Mouse (Mus musculus) midbrain, postnatal 0 days (tissue): ENCODE measurements around the gene Gm47985. TPM values are rescaled to one million over a fixed set of nuclear protein-coding genes. Genes with fewer than 3 reads are reported as not detected.

ENCODE experiments used
- ATAC-seq: fragments of 200-750 bp; cut with Nextera tagmentation; 2 replicates; pipeline ENCODE4 v1.8.0; 2017; ENCODE audit warnings: moderate number of reproducible peaks, mild to moderate bottlenecking, moderate TSS enrichment, moderate library complexity; ENCODE audit not compliant: low FRiP score
- DNase-seq: peaks from one replicate; pipeline ENCODE4 v3.0.0-alpha.2; 2015; ENCODE audit warnings: low spot score
- H3K27ac ChIP-seq: fragments of 300-500 bp; sonication (generic); 2 replicates; pipeline ENCODE4 v1.5.1; 2014; ENCODE audit warnings: low read depth, mild to moderate bottlenecking, low read length, mixed read lengths
- H3K27me3 ChIP-seq: fragments of 300-500 bp; sonication (generic); 2 replicates; pipeline ENCODE4 v1.6.1; 2014; ENCODE audit warnings: low read length, control low read depth, mixed read lengths; ENCODE audit not compliant: insufficient read depth
- H3K36me3 ChIP-seq: fragments of 300-500 bp; sonication (generic); 2 replicates; pipeline ENCODE4 v1.6.1; 2014; ENCODE audit warnings: low read length, control low read depth, mixed read lengths; ENCODE audit not compliant: insufficient read depth
- H3K4me1 ChIP-seq: fragments of 300-500 bp; sonication (generic); 2 replicates; pipeline ENCODE4 v1.6.1; 2014; ENCODE audit warnings: mild to moderate bottlenecking, control low read depth, antibody characterized with exemption, low read length, mixed read lengths; ENCODE audit not compliant: insufficient read depth
- H3K4me2 ChIP-seq: fragments of 300-500 bp; sonication (generic); 2 replicates; pipeline ENCODE4 v1.6.1; 2014; ENCODE audit warnings: low read depth, mild to moderate bottlenecking, low read length, mixed read lengths; ENCODE audit not compliant: poor library complexity, severe bottlenecking
- H3K4me3 ChIP-seq: fragments of 300-500 bp; sonication (generic); 2 replicates; pipeline ENCODE4 v1.5.1; 2014; ENCODE audit warnings: low read depth, mild to moderate bottlenecking, low read length, moderate library complexity
- H3K9ac ChIP-seq: fragments of 300-500 bp; sonication (generic); replicated peaks from 2 replicates; pipeline ENCODE4 v1.6.1; 2014; ENCODE audit warnings: mild to moderate bottlenecking, low read length, moderate library complexity, mixed read lengths; ENCODE audit not compliant: poor library complexity, severe bottlenecking
- H3K9me3 ChIP-seq: fragments of 300-500 bp; sonication (generic); 2 replicates; pipeline ENCODE4 v1.6.1; 2016; ENCODE audit warnings: low read length, control low read depth
- CTCF ChIP-seq: IDR thresholded peaks from 2 replicates; pipeline ENCODE4 v1.5.1; 2016; ENCODE audit warnings: antibody characterized with exemption, mild to moderate bottlenecking
- WGBS: fragments of 180-500 bp; shearing (Covaris S2); extraction: QIAGEN DNeasy Blood & Tissue Kit; methylation state at CpG from one replicate; pipeline ENCODE4 v1.1.7; 2014; 5-methylcytosine and 5-hydroxymethylcytosine counted together
- polyA plus RNA-seq: library from polyadenylated mRNA; unstranded; fragments of >200 nt; fragmentation: Nextera tagmentation; extraction: Ambion mirVana; gene quantifications from 2 replicates; pipeline ENCODE4 v1.2.1, GENCODE M21; 2015
- total RNA-seq: library from RNA; depleted of rRNA; stranded (reverse); fragments of >200 nt; gene quantifications from 2 replicates; pipeline ENCODE4 v1.2.3, GENCODE M21; 2014

Gm47985 gene
- total and polyA plus RNA-seq, 2 experiments from 2014 or later: not detected

GRCm38 (mm10) chr1:151216417-151216816, 34.1 kb downstream of the Gm47985 start:
- H3K27me3 ChIP-seq: no peaks in the 10 kb centered on the region
- DNase-seq (no peak), ATAC-seq (no peak)
- H3K9me3 ChIP-seq: no peaks in the 10 kb centered on the region
- TF ChIP-seq CTCF: no peak
- H3K4me2 ChIP-seq: no peak overlapping the region
- no peak overlapping the region for H3K9ac ChIP-seq
- H3K4me1 ChIP-seq: no peaks in the 10 kb centered on the region
- 46% methylated on average over 3 of the region's 3 CpGs for WGBS
- no peaks in the 10 kb centered on the region for H3K36me3 ChIP-seq
- H3K27ac ChIP-seq: no peak overlapping the region
- H3K4me3 ChIP-seq: no peak overlapping the region

- WGBS: 86% methylated on average over 5 of the region's 5 CpGs
- Histone ChIP-seq H3K4me2 (no peak overlapping the region), H3K27ac (no peak overlapping the region), H3K36me3 (no peaks in the 10 kb centered on the region), H3K9me3 (no peaks in the 10 kb centered on the region), H3K9ac (no peak overlapping the region), H3K4me3 (no peak overlapping the region), H3K4me1 (no peaks in the 10 kb centered on the region), H3K27me3 (no peaks in the 10 kb centered on the region)
- no peak for DNase-seq
- no peak for TF ChIP-seq CTCF
- ATAC-seq: no peak
Observed at GRCm38 (mm10) chr1:151219045-151219444, 36.7 kb downstream of the Gm47985 start.

- no peak overlapping the region for H3K27ac ChIP-seq
- H3K4me2 ChIP-seq: no peak overlapping the region
- H3K9me3 ChIP-seq: no peaks in the 10 kb centered on the region
- no peaks in the 10 kb centered on the region for H3K27me3 ChIP-seq
- H3K9ac ChIP-seq: no peak overlapping the region
- no peaks in the 10 kb centered on the region for H3K36me3 ChIP-seq
- no peak overlapping the region for H3K4me3 ChIP-seq
- no peak for TF ChIP-seq CTCF
- ATAC-seq: no peak
- H3K4me1 ChIP-seq: no peaks in the 10 kb centered on the region
- 63% methylated on average over 7 of the region's 7 CpGs for WGBS
- DNase-seq: no peak
Observed at GRCm38 (mm10) chr1:151220098-151220497, 37.8 kb downstream of the Gm47985 start.

GRCm38 (mm10) chr1:151222561-151223267, 40.4 kb downstream of the Gm47985 start:
- no peak overlapping the region for H3K27ac ChIP-seq
- ATAC-seq: no peak
- 89% methylated on average over 10 of the region's 10 CpGs for WGBS

GRCm38 (mm10) chr1:151223377-151223776, 41.0 kb downstream of the Gm47985 start:
- ATAC-seq: no peak
- Histone ChIP-seq H3K9ac (no peak overlapping the region), H3K9me3 (no peaks in the 10 kb centered on the region), H3K27me3 (no peaks in the 10 kb centered on the region), H3K36me3 (no peaks in the 10 kb centered on the region), H3K4me1 (no peaks in the 10 kb centered on the region), H3K27ac (no peak overlapping the region), H3K4me3 (no peak overlapping the region), H3K4me2 (no peak overlapping the region)
- no peak for DNase-seq
- 89% methylated on average over 1 of the region's 1 CpGs for WGBS
- no peak for TF ChIP-seq CTCF

More at GRCm38 (mm10) chr1:151222561-151223267, 40.4 kb downstream of the Gm47985 start:
- Histone ChIP-seq H3K27me3 (no peaks in the 10 kb centered on the region), H3K36me3 (no peaks in the 10 kb centered on the region), H3K9ac (no peak overlapping the region), H3K4me1 (no peaks in the 10 kb centered on the region), H3K4me3 (no peak overlapping the region), H3K9me3 (no peaks in the 10 kb centered on the region), H3K4me2 (no peak overlapping the region)
- TF ChIP-seq CTCF: no peak
- no peak for DNase-seq

GRCm38 (mm10) chr1:151224536-151224935, 42.2 kb downstream of the Gm47985 start:
- WGBS: 100% methylated on average over 1 of the region's 1 CpGs
- TF ChIP-seq CTCF: no peak
- ATAC-seq: no peak

More at GRCm38 (mm10) chr1:151224536-151224935, 42.2 kb downstream of the Gm47985 start:
- Histone ChIP-seq H3K27me3 (no peaks in the 10 kb centered on the region), H3K4me3 (no peak overlapping the region), H3K4me2 (no peak overlapping the region), H3K9me3 (no peaks in the 10 kb centered on the region), H3K9ac (no peak overlapping the region), H3K27ac (no peak overlapping the region), H3K4me1 (no peaks in the 10 kb centered on the region), H3K36me3 (no peaks in the 10 kb centered on the region)
- DNase-seq: no peak
